Comparison of ENCODE assay signal across 14 mouse cellular contexts in the genomic region with DNA sequence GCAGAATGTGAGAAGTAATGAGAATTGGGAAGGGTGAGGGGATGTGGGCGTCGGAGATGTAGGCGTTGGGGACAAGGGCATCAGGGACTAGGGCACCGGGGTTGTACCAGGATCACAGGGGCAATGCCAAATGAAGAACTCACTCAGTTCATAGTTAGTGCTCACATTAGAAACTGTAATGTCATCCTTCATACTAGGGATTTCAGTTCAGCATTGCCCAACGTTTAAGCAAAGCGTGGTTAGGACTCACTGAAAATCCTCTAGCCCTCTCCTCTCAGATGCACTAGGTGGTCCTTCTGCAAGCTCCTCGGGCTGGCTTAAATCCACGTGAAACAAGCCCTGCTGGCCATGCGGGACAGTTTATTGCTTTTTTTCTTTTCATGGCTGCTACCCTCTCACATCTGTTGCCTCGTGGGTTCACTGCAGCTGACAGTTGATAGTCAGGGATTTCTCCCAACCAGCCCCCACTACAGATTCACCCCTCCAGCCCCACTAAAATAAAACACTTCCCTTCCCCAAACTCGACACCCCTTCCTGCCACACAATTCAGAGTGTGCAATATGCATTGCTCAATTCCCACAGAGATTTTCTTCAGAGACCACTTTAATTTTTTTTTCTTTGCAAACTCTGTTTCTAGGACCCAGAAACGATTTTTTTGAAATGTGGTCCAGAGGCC. TPM values are rescaled to one million over a fixed set of nuclear protein-coding genes. Genes with fewer than 3 reads are reported as not detected.
"Had no signal": no experiment of that assay in that cellular context is flagged by ENCODE, and none has a peak within 500 bp of the region (broad histone marks: within the 10 kb centered on the region; RNA-seq: fewer than 3 reads in every experiment).

No protein-coding gene starts in this region.

- ATAC-seq: liver, postnatal 0 days; midbrain, embryonic 15.5 days had no signal

- H3K9me3 ChIP-seq: liver, embryonic 13.5 days; lung, embryonic 15.5 days; midbrain, embryonic 15.5 days; neural tube, embryonic 13.5 days had no signal

- H3K27me3 ChIP-seq: liver, embryonic 13.5 days; lung, embryonic 15.5 days; midbrain, embryonic 15.5 days; neural tube, embryonic 13.5 days had no signal

- H3K4me1 ChIP-seq: liver, embryonic 13.5 days; megakaryocyte, embryonic 14.5 days; midbrain, embryonic 15.5 days; neural tube, embryonic 13.5 days had no signal

- H3K27ac ChIP-seq: left cerebral cortex, adult 2 months; liver, embryonic 13.5 days; lung, embryonic 15.5 days; midbrain, embryonic 15.5 days; neural tube, embryonic 13.5 days had no signal

- H3K36me3 ChIP-seq: liver, embryonic 13.5 days; lung, embryonic 15.5 days had no signal

- H3K4me3 ChIP-seq: left cerebral cortex, adult 2 months; liver, embryonic 13.5 days; lung, embryonic 15.5 days; midbrain, embryonic 15.5 days; neural tube, embryonic 13.5 days had no signal

- DNase-seq: kidney, adult 18-20 months; kidney, postnatal 14 days; liver; liver, embryonic 13.5 days; liver, postnatal 0 days; retina, postnatal 1 day; right cerebral cortex, postnatal 4 days; thymus, adult 18-20 months; thymus, postnatal 14 days had no signal

RNA-seq across cellular contexts. Expression of gene Ankrd55, which starts 35.5 kb away (rescaled TPM):
- polyA plus RNA-seq: lung, embryonic 15.5 days had no signal
